40 mouse cellular contexts compared by ENCODE assay signal in genomic region chr11:4621866-4622265, GRCm38 (mm10). TPM values are rescaled to one million over a fixed set of nuclear protein-coding genes. Genes with fewer than 3 reads are reported as not detected.
DNase-seq lines count a peak whose midpoint lies in the region; ATAC-seq and TF ChIP-seq lines count a peak whose summit lies in the region.
"Had no signal": no experiment of that assay in that cellular context is flagged by ENCODE, and none has a peak within 500 bp of the region (broad histone marks: within the 10 kb centered on the region; RNA-seq: fewer than 3 reads in every experiment).

No protein-coding gene starts in this region.

- H3K9me3 ChIP-seq in hindbrain, embryonic 13.5 days, result no peaks in the 10 kb centered on the region
- H3K9me3 ChIP-seq: embryonic facial prominence, embryonic 13.5 days; forebrain, embryonic 10.5 days; forebrain, embryonic 15.5 days; hindbrain, embryonic 12.5 days; kidney, embryonic 15.5 days; limb, embryonic 13.5 days had no signal

- no peak for ATAC-seq in hindbrain, embryonic 13.5 days (ENCODE audit: low FRiP score)
- ATAC-seq: forebrain, embryonic 15.5 days; intestine, postnatal 0 days; midbrain, embryonic 16.5 days had no signal

- 77% methylated on average over 4 of the region's 4 CpGs for WGBS in hindbrain, embryonic 13.5 days

- TF ChIP-seq POLR2A in testis, adult 2 months (IDR thresholded peaks at IDR 0.05; ENCODE audit: control insufficient read depth, low read depth, low read length), result no peak

- H3K4me1 ChIP-seq in testis, adult 2 months (ENCODE audit: control insufficient read depth, insufficient read depth, low read length), result peaks cover 10% of the 10 kb centered on the region; the same call in 1 of the 2 replicates
- H3K4me1 ChIP-seq in hindbrain, embryonic 13.5 days (replicated peaks), result 0 out of 2 replicates have a peak, but pooled peaks cover 3% of the 10 kb centered on the region
- H3K4me1 ChIP-seq: embryonic facial prominence, embryonic 13.5 days; forebrain, embryonic 15.5 days; kidney, embryonic 15.5 days; limb, embryonic 13.5 days had no signal

- no peak overlapping the region for H3K4me2 ChIP-seq in hindbrain, embryonic 13.5 days
- H3K4me2 ChIP-seq: embryonic facial prominence, embryonic 13.5 days; forebrain, embryonic 15.5 days; heart, embryonic 11.5 days; hindbrain, embryonic 12.5 days; kidney, embryonic 15.5 days; limb, embryonic 13.5 days; liver, embryonic 11.5 days; midbrain, embryonic 11.5 days had no signal

- no peak overlapping the region for H3K9ac ChIP-seq in hindbrain, embryonic 13.5 days
- H3K9ac ChIP-seq: embryonic facial prominence, embryonic 13.5 days; forebrain, embryonic 15.5 days; hindbrain, embryonic 12.5 days; kidney, embryonic 15.5 days; limb, embryonic 13.5 days had no signal

- TF ChIP-seq CTCF in testis, adult 2 months (IDR thresholded peaks at IDR 0.05; ENCODE audit: control insufficient read depth, insufficient read depth, insufficient replicate concordance, low read depth, low read length), result no peak

- DNase-seq in adrenal gland, adult 2 months, result peak; percentile 65
- no peak for DNase-seq in adrenal gland, adult 8-10 months
- DNase-seq in testis, postnatal 10 days (ENCODE audit: low spot score), result no peak
- peak; percentile 67 to 71 for DNase-seq in adrenal gland, postnatal 36 days
- DNase-seq in urinary bladder, postnatal 36 days (ENCODE audit: low spot score in 2 of 2), result no peak
- DNase-seq: B cell, adult 2 months; cerebellum, adult 18-20 months; cerebellum, postnatal 10 days; heart, postnatal 36 days; lung, postnatal 36 days; spleen, adult 18-20 months had no signal

- no peaks in the 10 kb centered on the region for H3K36me3 ChIP-seq in testis, adult 2 months (ENCODE audit: control insufficient read depth, insufficient read depth, low read length)
- H3K36me3 ChIP-seq in hindbrain, embryonic 13.5 days, result no peaks in the 10 kb centered on the region
- H3K36me3 ChIP-seq: embryonic facial prominence, embryonic 13.5 days; forebrain, embryonic 10.5 days; forebrain, embryonic 15.5 days; hindbrain, embryonic 12.5 days; kidney, embryonic 15.5 days; limb, embryonic 13.5 days had no signal

- no peaks in the 10 kb centered on the region for H3K27me3 ChIP-seq in testis, adult 2 months (ENCODE audit: control insufficient read depth, insufficient read depth, low read length)
- H3K27me3 ChIP-seq in hindbrain, embryonic 13.5 days, result no peaks in the 10 kb centered on the region
- H3K27me3 ChIP-seq: embryonic facial prominence, embryonic 13.5 days; forebrain, embryonic 15.5 days; hindbrain, embryonic 12.5 days; kidney, embryonic 15.5 days; limb, embryonic 13.5 days had no signal

- H3K27ac ChIP-seq in testis, adult 2 months (ENCODE audit: control insufficient read depth, insufficient read depth, low read depth, low read length), result peak overlapping the region; percentile 32; the same call in 1 of the 2 replicates
- H3K27ac ChIP-seq in hindbrain, embryonic 13.5 days, result no peak overlapping the region
- H3K27ac ChIP-seq: embryonic facial prominence, embryonic 13.5 days; forebrain, embryonic 10.5 days; forebrain, embryonic 15.5 days; hindbrain, embryonic 12.5 days; kidney, embryonic 15.5 days; limb, embryonic 13.5 days had no signal

- H3K4me3 ChIP-seq in testis, adult 2 months (ENCODE audit: control insufficient read depth, low read depth, low read length), result no peak overlapping the region
- no peak overlapping the region for H3K4me3 ChIP-seq in hindbrain, embryonic 13.5 days
- H3K4me3 ChIP-seq: embryonic facial prominence, embryonic 13.5 days; forebrain, embryonic 10.5 days; forebrain, embryonic 15.5 days; hindbrain, embryonic 12.5 days; kidney, embryonic 15.5 days; limb, embryonic 13.5 days had no signal

RNA-seq across cellular contexts. Expression of gene Gm11032, which starts 2.0 kb away (rescaled TPM):
- not detected for total RNA-seq in adrenal gland, adult 2 months (2021)
- not detected in 2 replicates for polyA plus RNA-seq in adrenal gland, adult 2 months (2012; rRNA removed)
- not detected for total RNA-seq in adrenal gland, adult 8-10 months (2022)
- not detected in 2 replicates for polyA plus RNA-seq in testis, adult 2 months (2012; rRNA removed)
- not detected for total RNA-seq in adrenal gland, postnatal 36 days (2021)
- polyA plus RNA-seq in hindbrain, embryonic 13.5 days (2015; fragmentation: Nextera tagmentation; extraction: Ambion mirVana), result not detected in 2 replicates
- total RNA-seq: common myeloid progenitor, adult 5-6 weeks; gastrocnemius, adult 18-20 months; granulocyte monocyte progenitor cell, adult 5-6 weeks; heart, postnatal 36 days; layer of hippocampus, adult 18-20 months; layer of hippocampus, postnatal 10 days; left cerebral cortex, adult 18-20 months; left cerebral cortex, postnatal 36 days; megakaryocyte, adult 5-6 weeks; neutrophil, adult 5-6 weeks had no signal
- polyA plus RNA-seq: brain, embryonic 14.5 days; embryonic facial prominence, embryonic 13.5 days; forebrain, embryonic 10.5 days; forebrain, embryonic 15.5 days; frontal cortex, adult 2 months; heart, embryonic 11.5 days; heart, embryonic 16.5 days; hindbrain, embryonic 12.5 days; intestine, postnatal 0 days; kidney, embryonic 15.5 days; limb, embryonic 13.5 days; liver, embryonic 11.5 days; liver, embryonic 16.5 days; lung, embryonic 16.5 days; midbrain, embryonic 11.5 days; midbrain, embryonic 16.5 days; neural tube, embryonic 11.5 days; stomach, embryonic 16.5 days had no signal

RNA-seq across cellular contexts. Expression of gene Ascc2, which starts 15.7 kb away (rescaled TPM):
- 10 to 100 TPM; 46.3 to 51.5 TPM for total RNA-seq in adrenal gland, adult 2 months (2021)
- polyA plus RNA-seq in adrenal gland, adult 2 months (2012; rRNA removed), result 10.7 and 12.8 TPM in 2 replicates
- 10 to 100 TPM; 51.6 to 58.6 (median 54.9) TPM for total RNA-seq in adrenal gland, adult 8-10 months (2022)
- 54.5 and 57.4 TPM in 2 replicates for polyA plus RNA-seq in testis, adult 2 months (2012; rRNA removed)
- total RNA-seq in adrenal gland, postnatal 36 days (2021), result 10 to 100 TPM; 46.8 to 47.1 TPM
- 20.8 and 21.5 TPM in 2 replicates for polyA plus RNA-seq in hindbrain, embryonic 13.5 days (2015; fragmentation: Nextera tagmentation; extraction: Ambion mirVana)

RNA-seq across cellular contexts. Expression of gene Mtmr3, which starts 27.2 kb away (rescaled TPM):
- total RNA-seq in adrenal gland, adult 2 months (2021), result 10 to 100 TPM; 55.5 to 56.6 TPM
- polyA plus RNA-seq in adrenal gland, adult 2 months (2012; rRNA removed), result 23.0 and 31.6 TPM in 2 replicates
- 10 to 100 TPM; 60.9 to 82.3 (median 74.2) TPM for total RNA-seq in adrenal gland, adult 8-10 months (2022)
- polyA plus RNA-seq in testis, adult 2 months (2012; rRNA removed), result 21.7 and 23.4 TPM in 2 replicates
- total RNA-seq in adrenal gland, postnatal 36 days (2021), result 10 to 100 TPM; 55.6 to 64.4 TPM
- polyA plus RNA-seq in hindbrain, embryonic 13.5 days (2015; fragmentation: Nextera tagmentation; extraction: Ambion mirVana), result 35.9 and 36.7 TPM in 2 replicates

Comparison
In these comparisons a context has a peak if more than half of its experiments do, and no peak if none do; other contexts are left out.
1. DNase-seq: peak in adrenal gland, adult 2 months (single experiment) and adrenal gland, postnatal 36 days (2 of 2); none in adrenal gland, adult 8-10 months (single experiment), testis, postnatal 10 days (single experiment) and urinary bladder, postnatal 36 days (0 of 2).